Mouse (Mus musculus) testis, adult 2 months (tissue): ENCODE data around the gene Ube2g2. TPM values are rescaled to one million over a fixed set of nuclear protein-coding genes. Genes with fewer than 3 reads are reported as not detected.
A peak's percentile ranks its signal among the peaks of the same experiment; 100 is the strongest.

Experiments used
- H3K27ac ChIP-seq: fragments of 200-500 bp; 2 replicates; pipeline ENCODE4 v1.5.1; 2012; ENCODE audit warnings: low read depth, low read length; ENCODE audit not compliant: control insufficient read depth, insufficient read depth
- H3K27me3 ChIP-seq: fragments of 200-500 bp; 2 replicates; pipeline ENCODE4 v1.6.1; 2012; ENCODE audit warnings: mild to moderate bottlenecking, low read length, moderate library complexity; ENCODE audit not compliant: control insufficient read depth, insufficient read depth
- H3K36me3 ChIP-seq: fragments of 200-500 bp; 2 replicates; pipeline ENCODE4 v1.6.1; 2012; ENCODE audit warnings: mild to moderate bottlenecking, low read length; ENCODE audit not compliant: control insufficient read depth, insufficient read depth
- H3K4me1 ChIP-seq: fragments of 200-500 bp; 2 replicates; pipeline ENCODE4 v1.6.1; 2012; ENCODE audit warnings: low read length; ENCODE audit not compliant: control insufficient read depth, insufficient read depth
- H3K4me3 ChIP-seq: fragments of 200-500 bp; 2 replicates; pipeline ENCODE4 v1.5.1; 2012; ENCODE audit warnings: low read depth, mild to moderate bottlenecking, low read length, moderate library complexity, mixed read lengths; ENCODE audit not compliant: control insufficient read depth
- CTCF ChIP-seq: fragments of 200-500 bp; IDR thresholded peaks from 2 replicates; pipeline ENCODE4 v1.5.1; 2012; ENCODE audit warnings: low read depth, mild to moderate bottlenecking, inconsistent platforms, low read length, moderate library complexity; ENCODE audit not compliant: control insufficient read depth, insufficient read depth, insufficient replicate concordance
- POLR2A ChIP-seq: fragments of 200-500 bp; IDR thresholded peaks from 2 replicates; pipeline ENCODE4 v1.6.1; 2012; ENCODE audit warnings: low read depth, mild to moderate bottlenecking, inconsistent platforms, low read length, moderate library complexity; ENCODE audit not compliant: control insufficient read depth
- polyA plus RNA-seq: library from polyadenylated mRNA; depleted of rRNA; stranded (reverse); fragments of >200 nt; gene quantifications from 2 replicates; pipeline ENCODE4 v1.2.3, GENCODE M21; 2012

Gene Ube2g2
- polyA plus RNA-seq, 1 experiment, result 66.1 TPM

GRCm38 (mm10) chr10:77606855-77607254 lies 15.2 kb upstream of the Ube2g2 start:
- peak overlapping the region; percentile 91 for H3K4me3 ChIP-seq
- peak overlapping the region; percentile 81 for H3K27ac ChIP-seq

GRCm38 (mm10) chr10:77607441-77607840 lies 14.6 kb upstream of the Ube2g2 start:
- TF ChIP-seq POLR2A, result no peak
- no peak for TF ChIP-seq CTCF
- Histone ChIP-seq H3K4me3 (peak overlapping the region; percentile 91), H3K27ac (no peak overlapping the region), H3K4me1 (peaks cover 24% of the 10 kb centered on the region), H3K36me3 (peaks cover 3% of the 10 kb centered on the region), H3K27me3 (no peaks in the 10 kb centered on the region)

More at GRCm38 (mm10) chr10:77606855-77607254, 15.2 kb upstream of the Ube2g2 start:
- TF ChIP-seq CTCF (no peak), POLR2A (no peak)
- Histone ChIP-seq H3K27me3 (no peaks in the 10 kb centered on the region), H3K36me3 (peaks cover 3% of the 10 kb centered on the region), H3K4me1 (peaks cover 24% of the 10 kb centered on the region)

GRCm38 (mm10) chr10:77608589-77608988 lies 13.5 kb upstream of the Ube2g2 start:
- Histone ChIP-seq H3K4me1 (peaks cover 24% of the 10 kb centered on the region), H3K4me3 (no peak overlapping the region), H3K36me3 (peaks cover 3% of the 10 kb centered on the region), H3K27me3 (no peaks in the 10 kb centered on the region), H3K27ac (0 out of 2 replicates have a peak overlapping the region, but pooled peaks have one; percentile 46)
- TF ChIP-seq POLR2A, result no peak
- no peak for TF ChIP-seq CTCF

- Histone ChIP-seq H3K4me1 (peaks cover 12% of the 10 kb centered on the region), H3K36me3 (peaks cover 6% of the 10 kb centered on the region), H3K27me3 (no peaks in the 10 kb centered on the region), H3K4me3 (no peak overlapping the region), H3K27ac (no peak overlapping the region)
- no peak for TF ChIP-seq POLR2A
- TF ChIP-seq CTCF, result no peak
Observed at GRCm38 (mm10) chr10:77610221-77610961, 11.7 kb upstream of the Ube2g2 start.

GRCm38 (mm10) chr10:77613409-77613808 lies 8.7 kb upstream of the Ube2g2 start:
- no peak for TF ChIP-seq POLR2A
- Histone ChIP-seq H3K36me3 (peaks cover 6% of the 10 kb centered on the region), H3K27ac (no peak overlapping the region; the same call in 1 of the 2 replicates), H3K4me3 (peak overlapping the region; percentile 1), H3K4me1 (no peaks in the 10 kb centered on the region; the same call in 1 of the 2 replicates), H3K27me3 (no peaks in the 10 kb centered on the region)

- Histone ChIP-seq H3K27ac (no peak overlapping the region), H3K27me3 (no peaks in the 10 kb centered on the region), H3K4me3 (no peak overlapping the region), H3K4me1 (no peaks in the 10 kb centered on the region; the same call in 1 of the 2 replicates), H3K36me3 (peaks cover 2% of the 10 kb centered on the region)
- no peak for TF ChIP-seq POLR2A
Observed at GRCm38 (mm10) chr10:77615647-77616046, 6.4 kb upstream of the Ube2g2 start.

- Histone ChIP-seq H3K27me3 (no peaks in the 10 kb centered on the region), H3K4me3 (no peak overlapping the region), H3K27ac (no peak overlapping the region), H3K4me1 (no peaks in the 10 kb centered on the region; the same call in 1 of the 2 replicates), H3K36me3 (peaks cover 2% of the 10 kb centered on the region)
- TF ChIP-seq CTCF (no peak), POLR2A (no peak)
Observed at GRCm38 (mm10) chr10:77616166-77616565, 5.9 kb upstream of the Ube2g2 start.

- Histone ChIP-seq H3K27ac (no peak overlapping the region), H3K36me3 (peaks cover 2% of the 10 kb centered on the region), H3K27me3 (no peaks in the 10 kb centered on the region), H3K4me1 (peaks cover 5% of the 10 kb centered on the region), H3K4me3 (no peak overlapping the region)
- TF ChIP-seq CTCF (no peak), POLR2A (no peak)
Observed at GRCm38 (mm10) chr10:77616926-77617325, 5.1 kb upstream of the Ube2g2 start.
